Mouse (Mus musculus) liver, embryonic 14.5 days (tissue): ENCODE results near the gene Nfrkb.

Experiments
- CTCF ChIP-seq: IDR thresholded peaks from 2 replicates; pipeline ENCODE4 v1.5.1; 2016; ENCODE audit warnings: antibody characterized with exemption, low read depth, control low read depth
- EP300 ChIP-seq: IDR thresholded peaks from 2 replicates; pipeline ENCODE4 v1.6.1; 2016; ENCODE audit warnings: antibody characterized with exemption, low read depth

- no peak for TF ChIP-seq CTCF
- no peak for TF ChIP-seq EP300
Measured at GRCm38 (mm10) chr9:31438834-31439233, 52.8 kb downstream of the Nfrkb start.
